Mouse (Mus musculus) kidney, postnatal 10 days (tissue): Measurements from ENCODE around the gene Aars.
A peak's percentile ranks its signal among the peaks of the same experiment; 100 is the strongest.
"Not testable (repeated sequence)": the region's sequence is repeated elsewhere in the genome, so short reads cannot be mapped to it uniquely, and the experiment has no call there.

Source experiments
- DNase-seq: peaks from one replicate; pipeline ENCODE4 v3.0.0; 2021; ENCODE audit warnings: mixed read lengths

Aars gene

DNA sequence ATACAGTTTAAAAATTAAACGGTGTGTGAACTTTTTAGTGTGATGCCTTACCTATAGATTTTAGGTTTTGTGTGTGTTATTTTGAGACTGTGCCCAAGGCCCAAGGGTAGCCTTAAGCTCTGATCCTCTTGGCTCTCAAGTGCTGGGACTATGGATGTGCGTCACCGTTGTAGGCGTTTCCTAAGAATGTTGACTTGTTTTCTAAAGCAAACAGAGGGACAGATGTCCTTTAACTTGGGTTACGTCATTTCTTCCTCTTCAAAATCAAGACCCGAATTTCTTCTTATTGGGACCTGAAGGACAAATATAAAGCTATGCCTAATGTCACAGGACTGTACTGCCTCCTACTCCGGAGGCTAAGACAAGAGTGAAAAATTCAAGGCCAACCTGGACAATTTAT, at the start of gene Aars:
Gene Aars (plus strand): TSS at position 229 of the 400 bp plus-strand sequence.
- no peak for DNase-seq

DNA sequence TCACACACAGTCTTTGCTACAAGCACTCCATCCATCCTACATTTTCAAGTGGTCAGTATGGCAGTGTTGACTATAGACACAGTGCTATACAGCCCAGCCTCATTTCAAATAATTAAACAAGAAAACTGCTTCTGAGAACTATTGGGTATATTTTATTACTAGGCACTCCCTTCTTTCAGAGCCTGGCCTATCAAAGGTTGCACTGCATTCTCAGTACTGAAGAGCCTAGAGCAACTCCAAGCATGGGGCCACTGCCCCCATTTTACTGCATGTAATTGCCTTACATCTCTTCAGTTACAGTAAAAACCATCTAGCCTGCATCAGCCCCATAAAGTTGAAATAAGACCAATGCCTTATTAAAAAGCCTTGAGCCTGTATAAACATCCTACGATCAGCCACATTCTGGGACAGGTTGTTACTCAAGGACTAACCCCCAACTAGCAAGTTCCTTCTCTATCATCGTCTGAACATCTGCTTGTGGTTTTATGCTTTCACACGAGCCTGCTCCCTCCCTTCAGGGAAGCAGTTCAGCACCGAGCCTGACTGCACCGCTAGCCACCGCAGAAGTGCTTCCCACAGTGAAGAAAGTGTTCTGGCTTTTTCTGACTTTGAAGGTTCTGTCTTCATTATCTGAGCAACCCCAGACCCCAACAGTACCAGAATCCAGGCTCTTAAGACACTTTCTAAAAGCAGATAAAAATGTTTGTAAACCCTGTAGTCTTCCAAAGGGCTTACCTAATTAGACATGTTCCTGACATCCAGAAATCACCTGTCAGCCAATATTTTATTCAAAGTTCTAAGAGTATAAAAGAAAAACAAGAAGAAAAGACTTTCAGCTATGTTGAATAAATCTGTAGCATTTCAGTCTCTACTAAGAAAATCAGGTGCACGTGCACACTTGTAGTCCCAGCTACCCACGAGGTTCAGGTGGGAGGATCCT, 44.9 kb upstream of the Aars start:
- DNase-seq, result no peak

DNA sequence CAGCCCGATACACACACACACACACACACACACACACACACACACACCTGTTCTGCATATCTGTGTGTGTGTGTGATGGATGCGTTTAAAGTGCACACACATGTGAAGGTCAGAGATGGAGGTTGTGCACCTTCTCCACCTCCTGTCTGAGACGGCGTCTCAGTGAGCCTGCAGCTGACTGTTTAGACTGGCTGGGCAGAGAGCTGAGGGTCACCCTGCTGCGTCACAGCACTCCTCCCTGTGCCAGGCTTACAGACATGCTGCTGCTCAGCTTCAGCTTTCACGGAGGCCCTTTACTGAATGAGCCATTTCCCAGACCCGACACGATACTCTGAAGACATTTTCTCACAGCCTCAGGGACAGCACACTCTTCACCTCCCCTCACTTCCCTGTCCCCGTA, 42.9 kb upstream of the Aars start:
- DNase-seq, result no peak

DNA sequence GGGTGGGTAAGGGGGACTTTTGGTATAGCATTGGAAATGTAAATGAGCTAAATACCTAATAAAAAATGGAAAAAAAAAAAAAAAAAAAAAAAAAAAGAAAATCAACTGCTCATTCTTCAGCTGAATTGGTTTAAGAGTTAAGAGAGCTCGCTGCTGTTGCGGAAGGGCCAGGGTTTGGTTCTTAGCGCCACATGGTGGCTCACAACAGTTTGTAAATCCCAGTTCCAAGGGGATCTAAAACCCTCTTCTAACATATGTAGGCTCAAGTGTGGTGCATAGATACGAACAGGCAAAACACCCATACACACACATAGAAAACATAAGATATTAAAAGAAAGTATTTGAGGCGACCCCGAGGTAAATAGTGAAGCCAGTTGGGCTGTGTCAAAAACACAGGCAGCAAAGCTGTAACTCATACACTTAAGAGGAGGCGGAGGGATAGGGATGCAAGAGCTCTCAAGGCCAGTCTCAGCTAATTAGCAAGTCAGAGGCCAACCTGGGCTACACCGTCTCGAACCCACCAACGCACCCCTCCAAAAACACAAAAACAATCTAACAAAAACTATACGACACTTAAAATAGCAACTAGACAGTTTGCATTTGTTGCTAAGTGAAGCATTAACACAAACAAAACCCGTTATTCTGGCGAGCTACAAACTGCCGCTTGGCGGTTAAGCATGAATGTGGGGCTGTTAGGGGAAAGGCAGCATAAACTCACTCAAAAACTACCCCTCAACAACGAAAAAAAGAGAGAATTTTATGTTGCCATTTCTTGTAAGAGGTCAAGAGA, 36.1 kb upstream of the Aars start:
- DNase-seq, result no peak

DNA sequence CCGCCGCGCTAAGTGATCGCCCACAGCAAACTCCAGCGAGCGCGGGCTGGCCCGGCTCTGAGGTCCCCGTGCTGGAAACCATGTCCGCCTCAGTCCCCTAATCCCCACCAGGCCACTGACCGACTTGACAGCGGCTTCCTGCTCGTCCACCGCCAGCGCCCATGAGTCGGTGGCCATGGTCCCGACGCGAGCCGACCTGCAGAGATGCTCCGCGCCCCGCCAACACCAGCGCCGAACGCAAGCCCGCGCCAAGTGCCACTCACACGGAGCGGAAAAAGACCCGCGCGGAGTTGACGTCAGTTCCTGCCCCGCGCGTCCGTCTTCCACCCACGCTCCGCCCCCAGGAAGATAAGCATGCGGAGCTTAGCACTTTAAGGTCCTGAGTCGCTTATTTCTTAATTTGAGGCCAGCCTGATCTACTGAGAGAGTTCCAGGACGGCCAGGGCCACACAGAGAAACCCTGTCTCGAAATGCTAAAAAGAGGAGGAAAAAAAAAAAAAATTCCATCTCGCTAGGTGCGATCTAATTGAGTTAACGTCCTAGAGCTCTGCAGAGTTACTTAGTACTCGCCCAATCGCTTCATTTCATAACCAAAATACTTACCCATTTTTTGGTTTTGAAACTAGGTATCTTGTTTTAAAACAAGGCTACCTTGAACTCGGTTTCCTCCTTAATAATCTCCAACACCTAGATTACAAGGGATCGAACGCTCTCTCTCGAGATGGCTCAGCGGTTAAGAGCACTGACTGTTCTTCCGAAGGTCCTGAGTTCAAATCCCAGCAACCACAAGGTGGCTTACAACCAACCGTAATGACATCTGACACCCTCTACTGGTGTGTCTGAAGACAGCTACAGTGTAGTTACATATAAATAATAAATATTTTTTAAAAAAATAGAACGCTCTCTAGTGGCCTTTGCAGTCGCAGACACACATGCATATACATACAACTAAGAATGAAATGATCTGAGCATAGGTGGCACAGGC, 35.1 kb upstream of the Aars start, which contains the start of gene Ddx19a:
Gene Ddx19a (minus strand): TSS at position 254 of the 985 bp plus-strand sequence.
- peak; percentile 93 for DNase-seq

DNA sequence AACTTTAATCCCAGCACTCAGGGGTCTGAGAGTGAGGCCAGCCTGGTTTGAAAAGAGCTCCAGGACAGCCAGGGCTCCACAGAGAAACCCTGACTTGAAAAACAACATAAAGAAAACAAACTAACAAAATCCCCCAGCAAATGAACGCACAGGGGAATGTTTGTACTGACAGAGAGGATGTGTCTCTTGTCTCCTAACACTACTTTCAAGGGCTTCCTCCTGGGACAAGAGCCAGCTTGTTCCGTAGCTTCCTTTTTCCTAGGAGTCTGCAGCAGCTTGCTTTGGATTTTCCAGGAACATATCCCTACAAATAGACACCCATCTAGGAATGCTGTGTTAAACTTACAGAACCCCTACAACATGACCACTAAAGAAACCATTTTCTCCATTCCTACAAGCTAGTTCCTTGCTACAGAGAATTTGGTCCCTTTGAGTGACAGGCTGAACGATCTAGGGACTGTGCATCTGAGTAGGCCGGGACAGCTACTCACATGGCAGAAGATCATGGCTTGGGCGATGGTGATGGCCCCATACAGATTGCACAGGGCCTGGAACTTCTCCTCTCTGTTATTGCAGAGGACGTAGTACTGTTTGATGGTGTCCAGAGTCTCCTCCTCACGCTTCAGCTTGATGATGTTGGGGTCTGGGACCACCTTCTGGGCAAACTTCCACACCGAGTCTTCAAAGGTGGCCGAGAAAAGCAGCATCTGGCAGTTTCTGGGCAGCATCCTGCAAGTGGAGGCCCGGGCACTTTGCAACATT, 22.5 kb upstream of the Aars start:
- not testable (repeated sequence) for DNase-seq

DNA sequence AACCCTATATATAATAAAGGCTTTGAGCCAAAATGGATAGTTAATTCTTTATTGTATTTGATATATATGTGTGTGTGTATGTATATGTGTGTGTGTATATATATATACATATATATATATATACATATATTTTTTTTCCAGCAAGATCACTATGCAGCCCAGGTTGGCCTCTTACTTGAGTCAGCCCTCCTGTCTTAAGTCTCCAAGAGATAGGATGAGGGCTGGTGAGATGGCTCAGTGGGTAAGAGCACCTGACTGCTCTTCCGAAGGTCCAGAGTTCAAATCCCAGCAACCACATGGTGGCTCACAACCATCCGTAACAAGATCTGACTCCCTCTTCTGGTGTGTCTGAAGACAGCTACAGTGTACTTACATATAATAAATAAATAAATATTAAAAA, 6.3 kb upstream of the Aars start:
- not testable (repeated sequence) for DNase-seq

DNA sequence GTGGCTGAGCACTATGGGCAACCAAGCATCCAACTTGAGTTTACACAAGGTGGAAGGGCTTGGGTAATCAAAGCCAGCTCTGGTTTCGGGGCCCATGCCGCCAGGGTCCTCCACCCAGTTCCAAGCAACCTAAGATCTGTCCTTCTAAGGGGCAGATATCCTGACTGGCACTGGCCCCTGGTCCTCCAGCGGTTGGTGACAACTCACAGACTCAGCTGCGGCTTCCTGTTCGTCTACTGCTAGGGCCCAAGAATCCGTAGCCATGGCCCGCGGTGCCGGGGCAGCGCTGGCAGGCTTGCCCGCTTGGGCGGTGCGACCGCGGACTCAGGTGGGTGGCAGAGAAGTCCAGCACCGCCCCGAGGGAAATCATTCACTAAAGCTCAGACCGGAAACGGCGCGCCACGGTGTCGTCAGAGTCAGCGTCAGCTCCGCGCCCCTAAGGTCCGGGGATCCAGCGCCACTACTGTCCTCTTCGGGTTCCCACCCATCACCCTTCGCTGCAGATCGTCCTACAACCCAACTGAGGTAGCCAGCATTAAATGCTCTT, 5.5 kb upstream of the Aars start:
- peak; percentile 93 for DNase-seq

DNA sequence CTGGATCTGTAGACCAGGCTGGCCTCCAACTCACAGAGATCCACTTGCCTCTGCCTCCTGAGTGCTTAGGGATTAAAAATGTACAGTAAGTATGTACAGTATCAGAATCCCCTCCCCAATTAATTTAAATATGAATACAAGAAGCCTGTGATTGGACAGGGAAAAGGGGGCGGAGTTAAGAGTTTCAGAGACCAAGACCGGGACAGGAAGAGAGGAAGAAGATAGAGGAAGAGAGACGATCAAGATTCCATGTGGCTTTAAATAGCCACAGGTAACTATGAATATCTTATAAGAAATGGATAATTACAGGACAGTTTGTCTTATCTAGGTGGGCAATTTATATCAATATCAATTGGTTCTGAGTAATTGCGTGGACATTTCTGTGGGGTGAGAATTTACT, 3.4 kb upstream of the Aars start:
- no peak for DNase-seq

DNA sequence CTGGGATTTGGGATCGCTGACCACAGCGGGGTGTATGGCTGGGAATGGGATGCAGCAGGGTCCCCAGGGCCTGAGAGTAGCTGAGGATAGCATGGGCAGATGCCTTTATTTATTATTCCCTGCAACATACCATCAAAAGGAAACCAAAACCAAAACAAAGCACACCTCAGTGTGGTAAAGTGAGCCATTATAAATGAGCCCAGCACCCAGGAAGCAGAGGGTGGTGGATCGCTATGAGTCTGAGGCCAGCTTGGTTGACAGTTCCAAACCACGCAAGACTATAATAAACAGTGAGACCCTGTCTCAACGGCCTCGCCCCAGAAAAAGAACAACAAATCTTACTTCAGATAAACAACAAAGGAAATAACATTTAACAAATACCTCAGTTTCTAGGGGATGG, 2.9 kb upstream of the Aars start:
- no peak for DNase-seq

DNA sequence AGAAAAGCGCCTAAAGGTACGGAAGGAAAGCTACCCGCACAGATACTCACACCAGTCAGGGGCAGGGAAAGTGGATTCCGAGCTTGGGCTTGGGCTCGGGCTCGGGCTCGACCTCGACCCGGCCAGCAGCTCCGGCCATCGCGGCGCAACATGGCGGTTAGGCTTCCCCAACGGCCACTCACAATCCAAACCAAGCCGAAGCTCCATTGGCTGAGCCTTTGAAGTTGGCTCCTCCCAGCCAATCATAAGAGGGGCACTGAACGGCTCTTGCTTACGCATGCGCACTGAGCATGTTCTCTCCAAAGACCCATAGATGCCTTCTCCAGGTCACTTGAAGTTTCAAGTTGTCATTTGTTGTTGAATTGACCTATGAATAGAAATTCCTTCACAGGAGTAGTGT, 1.4 kb upstream of the Aars start, which contains the start of gene Ddx19b:
Gene Ddx19b (minus strand): TSS at position 180 of the 400 bp plus-strand sequence.
- DNase-seq, result no peak

DNA sequence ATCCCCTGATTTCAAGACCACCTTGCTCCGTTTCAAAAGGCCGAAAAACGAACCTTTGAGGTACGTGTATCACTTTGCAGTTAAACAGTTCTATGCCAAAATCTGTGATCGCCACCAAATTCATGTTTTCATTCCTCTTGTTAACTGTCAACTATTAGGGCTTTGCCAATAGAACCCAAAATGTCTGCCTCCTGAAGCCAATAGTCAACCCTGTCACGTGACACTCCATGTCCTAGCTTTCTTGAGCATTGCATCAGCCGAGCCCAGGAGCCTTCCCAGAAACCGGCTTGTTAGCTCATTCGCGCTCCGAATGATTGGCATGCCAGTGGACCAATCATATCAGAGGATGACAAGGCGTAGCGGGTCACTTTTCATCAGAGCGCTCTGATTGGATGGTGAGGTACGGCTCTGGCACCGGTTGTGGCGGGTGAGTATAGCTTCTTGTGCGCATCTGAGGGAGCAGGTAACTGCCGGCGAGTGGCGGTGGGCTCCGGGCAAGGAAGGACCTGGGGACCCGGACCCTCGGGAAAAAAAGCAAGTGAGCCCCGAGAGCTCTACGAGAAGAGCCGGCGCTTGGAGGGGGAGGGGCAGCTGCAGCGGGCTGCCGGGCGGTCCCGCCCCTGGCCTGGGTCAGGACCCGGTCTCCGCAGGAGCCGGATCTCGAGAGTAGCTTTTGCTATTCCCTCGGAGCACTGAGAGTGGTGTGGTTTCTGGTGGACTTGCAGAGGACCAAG, 705 bp downstream of the Aars start:
- peak; percentile 98 for DNase-seq

DNA sequence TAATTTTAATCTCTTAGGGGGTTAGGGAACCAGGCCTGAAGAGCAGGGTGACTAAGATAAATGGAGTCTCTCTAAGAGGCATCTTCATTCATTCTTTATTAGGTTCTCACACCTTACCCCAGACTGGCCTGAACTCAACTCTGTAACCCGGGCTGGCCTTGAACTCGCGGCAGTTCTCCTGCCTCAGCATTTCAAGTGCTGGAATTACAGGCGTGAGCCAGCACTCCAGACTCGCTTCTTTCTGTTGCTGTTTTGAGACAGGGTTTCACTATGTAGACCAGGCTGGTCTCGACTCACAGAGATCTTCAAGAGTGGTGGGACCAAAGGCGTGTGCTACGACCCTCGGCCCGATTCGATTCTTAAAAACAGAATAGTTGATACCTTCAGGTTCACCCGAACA, 1.3 kb downstream of the Aars start:
- peak; percentile 55 for DNase-seq

DNA sequence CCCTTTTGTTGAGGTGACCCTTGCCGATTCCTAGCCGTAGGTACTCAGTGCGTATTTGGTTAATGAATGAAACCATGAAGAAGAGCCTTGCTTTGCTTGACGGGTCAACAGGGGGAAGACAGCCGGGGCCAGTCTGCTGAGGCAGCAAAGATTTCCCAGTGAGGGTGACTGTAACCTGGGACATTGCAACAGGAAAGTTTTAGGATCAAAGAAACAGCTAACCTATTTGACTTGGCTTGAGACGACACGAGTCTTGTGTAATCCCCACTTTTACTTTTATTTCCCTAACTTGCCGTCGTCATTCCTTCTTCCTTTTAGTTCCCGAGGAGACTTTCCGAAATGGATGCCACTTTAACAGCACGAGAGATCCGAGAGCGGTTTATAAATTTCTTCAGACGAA, 3.6 kb downstream of the Aars start:
- DNase-seq, result no peak

DNA sequence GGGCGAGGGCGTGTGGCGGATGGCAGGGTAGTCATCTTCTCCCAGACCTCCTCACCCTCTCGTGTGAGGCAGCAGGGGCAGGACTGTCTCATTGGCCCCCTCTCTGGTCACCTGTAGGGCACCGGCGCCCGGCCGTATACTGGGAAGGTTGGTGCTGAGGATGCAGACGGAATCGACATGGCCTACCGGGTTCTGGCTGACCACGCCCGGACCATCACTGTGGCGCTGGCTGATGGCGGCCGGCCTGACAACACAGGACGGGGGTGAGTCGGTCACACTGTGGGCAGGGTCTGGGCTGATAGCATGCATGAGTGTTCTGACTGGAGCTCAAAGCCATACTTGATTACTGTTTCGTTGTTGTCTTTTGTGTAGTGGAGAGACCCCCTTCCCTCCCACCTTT, 9.6 kb downstream of the Aars start:
- no peak for DNase-seq

DNA sequence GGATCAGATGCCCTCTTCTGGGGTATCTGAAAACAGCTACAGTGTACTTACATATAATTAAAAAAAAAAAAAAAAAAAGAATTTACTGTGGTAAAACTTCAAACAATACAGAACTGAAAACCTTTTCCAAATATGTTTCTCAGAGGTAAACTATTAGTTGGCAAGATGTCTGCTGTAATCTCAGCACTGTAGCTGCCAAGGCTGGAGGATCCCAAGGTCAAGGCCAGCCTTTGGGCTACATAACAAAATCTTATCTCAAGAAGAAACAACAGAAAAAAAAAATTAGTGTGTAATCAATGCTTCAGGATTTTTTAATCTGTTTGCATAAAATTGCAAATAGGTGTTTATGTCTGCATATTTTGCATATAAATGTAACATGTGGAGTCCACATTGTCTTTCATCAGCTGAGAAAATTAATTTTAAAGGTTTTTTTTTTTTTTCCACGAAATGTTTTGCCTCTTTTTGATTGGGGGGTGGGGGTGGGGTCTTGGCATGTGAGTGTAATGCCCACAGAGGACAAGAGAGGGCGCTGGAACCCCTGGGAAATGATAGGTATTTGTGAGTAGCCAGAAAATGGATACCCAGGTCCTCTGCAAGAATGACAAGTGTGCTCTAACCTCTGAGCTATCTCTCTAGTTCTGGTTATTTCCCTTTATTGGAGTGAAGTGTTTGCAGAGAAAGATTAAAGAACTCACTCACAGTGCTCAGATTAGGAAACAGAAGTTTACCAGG, 11.2 kb downstream of the Aars start:
- no peak for DNase-seq

DNA sequence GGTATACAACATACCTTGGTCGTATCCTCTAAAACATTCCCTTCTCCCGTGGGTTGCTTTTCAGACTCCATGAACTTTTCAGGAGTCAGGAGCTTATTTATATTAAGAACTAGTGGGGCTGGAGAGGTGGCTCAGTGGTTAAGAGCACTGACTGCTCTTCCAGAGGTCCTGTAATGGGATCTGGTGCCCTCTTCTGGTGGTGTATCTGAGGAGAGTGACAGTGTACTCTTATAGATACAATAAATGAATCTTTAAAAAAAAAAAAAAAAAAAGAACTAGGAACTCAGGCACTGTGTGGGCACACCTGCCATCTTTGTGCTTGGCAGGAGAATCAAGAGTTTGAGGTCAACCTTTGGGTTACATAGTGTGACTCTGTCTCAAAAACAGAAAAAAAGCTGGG, 15.8 kb downstream of the Aars start:
- no peak for DNase-seq

DNA sequence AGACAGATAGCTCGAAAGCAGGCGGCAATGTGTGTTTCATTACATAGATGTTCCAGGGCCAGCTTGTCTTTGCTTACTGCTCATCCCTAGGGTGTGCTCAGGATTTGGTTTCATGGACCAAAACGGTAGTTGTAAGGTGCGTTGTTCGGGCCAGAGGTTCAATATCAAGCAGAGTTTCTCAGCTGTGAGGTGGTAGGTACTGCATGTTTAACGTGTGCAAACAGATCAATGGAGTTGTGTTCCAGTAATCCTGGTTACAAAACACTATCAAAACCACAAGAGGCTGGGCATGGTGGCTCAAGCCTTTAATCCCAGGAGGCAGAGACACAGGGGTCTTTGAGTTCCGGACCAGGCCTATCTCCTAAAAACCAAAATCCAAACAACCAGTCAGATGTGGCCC, 16.2 kb downstream of the Aars start:
- DNase-seq, result no peak

DNA sequence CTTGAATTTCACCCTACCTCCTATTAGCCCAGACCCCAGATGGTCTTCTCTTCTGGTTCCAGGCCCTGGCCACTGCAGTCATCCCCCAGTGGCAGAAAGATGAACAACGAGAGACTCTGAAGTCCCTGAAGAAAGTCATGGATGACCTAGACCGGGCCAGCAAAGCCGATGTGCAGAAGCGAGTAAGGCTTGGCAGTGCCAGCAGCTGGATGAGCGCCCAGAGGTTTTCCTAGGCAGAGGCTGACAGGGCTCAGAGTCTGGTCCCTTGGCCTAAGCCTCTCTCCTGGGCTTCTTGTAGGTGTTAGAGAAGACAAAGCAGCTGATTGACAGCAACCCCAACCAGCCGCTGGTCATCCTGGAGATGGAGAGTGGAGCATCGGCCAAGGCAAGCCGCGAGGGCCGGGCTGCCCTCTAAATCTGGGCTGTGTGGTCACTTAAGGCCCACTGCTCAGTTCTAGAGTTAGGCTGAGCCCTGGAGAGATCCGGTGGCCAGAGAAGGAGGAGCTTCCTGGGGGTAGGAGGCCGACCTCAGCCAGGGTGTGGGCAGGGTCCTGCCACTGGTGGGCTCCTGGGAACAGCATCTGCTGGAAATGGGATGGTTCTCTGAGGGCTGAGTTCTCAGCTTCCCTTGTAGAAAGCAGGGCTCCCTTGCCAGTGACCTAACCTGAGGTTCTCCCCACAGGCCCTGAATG, 21.0 kb downstream of the Aars start:
- no peak for DNase-seq
